Mouse (Mus musculus): ENCODE data around the gene Gtf2h3.

- TF ChIP-seq TAL1 (IDR thresholded peaks at IDR 0.05; ENCODE audit: low read length) (no peak), GATA1 (IDR thresholded peaks at IDR 0.05; ENCODE audit: low read length) (no peak)
Measured at GRCm38 (mm10) chr5:124541602-124541973, 37.4 kb upstream of the Gtf2h3 start.
